Mouse (Mus musculus) left cerebral cortex, adult 9 months (tissue): ENCODE results near the gene Patl1.
"Not testable (repeated sequence)": the region's sequence is repeated elsewhere in the genome, so short reads cannot be mapped to it uniquely, and the experiment has no call there.

Source experiments
- DNase-seq, 2 experiments: peaks; one replicate each; pipeline ENCODE4 v3.0.0; 2022; ENCODE audit warnings: low spot score in 2 of 2

Gene Patl1

GRCm38 (mm10) chr19:11912037-11912532, at the start of gene Patl1:
Gene Patl1, plus strand, starts transcription at chr19:11912399.
- peak; percentile 97 to 98 for DNase-seq

GRCm38 (mm10) chr19:11867837-11868236, 44.4 kb upstream of the Patl1 start:
- DNase-seq, result no peak

- DNase-seq, result no peak
Measured at GRCm38 (mm10) chr19:11875006-11875405, 37.2 kb upstream of the Patl1 start, which contains the start of gene Olfr1419. Gene Olfr1419, minus strand, starts transcription at chr19:11875106.

- DNase-seq, result not testable (repeated sequence)
Measured at GRCm38 (mm10) chr19:11878404-11878803, 33.8 kb upstream of the Patl1 start.

GRCm38 (mm10) chr19:11886265-11886664, 25.9 kb upstream of the Patl1 start, which contains the start of gene Olfr1420:
Gene Olfr1420, plus strand, starts transcription at chr19:11886565.
- no peak for DNase-seq

GRCm38 (mm10) chr19:11911021-11911420, 1.2 kb upstream of the Patl1 start:
- no peak for DNase-seq

- no peak for DNase-seq
Measured at GRCm38 (mm10) chr19:11911603-11912002, 596 bp upstream of the Patl1 start.

- peak in 1 of 2 experiments; percentile 19 for DNase-seq
Measured at GRCm38 (mm10) chr19:11912533-11913121, 428 bp downstream of the Patl1 start.

GRCm38 (mm10) chr19:11915804-11916203, 3.6 kb downstream of the Patl1 start:
- no peak for DNase-seq

GRCm38 (mm10) chr19:11922068-11922467, 9.9 kb downstream of the Patl1 start:
- no peak for DNase-seq

- not testable (repeated sequence) for DNase-seq
Measured at GRCm38 (mm10) chr19:11922515-11922914, 10.3 kb downstream of the Patl1 start.

GRCm38 (mm10) chr19:11926380-11926779, 14.2 kb downstream of the Patl1 start:
- DNase-seq, result no peak

GRCm38 (mm10) chr19:11928025-11928748, 16.0 kb downstream of the Patl1 start:
- DNase-seq, result no peak

GRCm38 (mm10) chr19:11946460-11946859, 34.3 kb downstream of the Patl1 start:
- not testable (repeated sequence) for DNase-seq

- no peak for DNase-seq
Measured at GRCm38 (mm10) chr19:11949878-11950277, 37.7 kb downstream of the Patl1 start.

GRCm38 (mm10) chr19:11950747-11951146, 38.5 kb downstream of the Patl1 start:
- DNase-seq, result no peak

- DNase-seq, result no peak
Measured at GRCm38 (mm10) chr19:11954206-11954605, 42.0 kb downstream of the Patl1 start.

GRCm38 (mm10) chr19:11956636-11957035, 44.4 kb downstream of the Patl1 start:
- DNase-seq, result no peak

GRCm38 (mm10) chr19:11957396-11957795, 45.2 kb downstream of the Patl1 start:
- DNase-seq, result no peak

- DNase-seq, result no peak
Measured at GRCm38 (mm10) chr19:11957846-11958245, 45.6 kb downstream of the Patl1 start.

- no peak for DNase-seq
Measured at GRCm38 (mm10) chr19:11964266-11964665, 52.1 kb downstream of the Patl1 start.

GRCm38 (mm10) chr19:11965023-11965942, 53.1 kb downstream of the Patl1 start, which contains the start of gene Osbp:
Gene Osbp, plus strand, starts transcription at chr19:11965941.
- DNase-seq, result peak; percentile 100
